Mouse (Mus musculus): ENCODE measurements around the gene Slc25a42.

Gene Slc25a42

GRCm38 (mm10) chr8:70134931-70135330 is 77.2 kb downstream of the Slc25a42 start:
- in situ Hi-C loops (cut with MboI; ENCODE audit: unreplicated experiment in 2 of 2): no loop called here

Measured in v-Abl transformed pro-B cells (cell line).